Mouse (Mus musculus) left cerebral cortex, postnatal 4 days (tissue): Measurements from ENCODE around the gene Gkn2. TPM values are rescaled to one million over a fixed set of nuclear protein-coding genes. Genes with fewer than 3 reads are reported as not detected.
A peak's percentile ranks its signal among the peaks of the same experiment; 100 is the strongest.

ENCODE experiments used
- DNase-seq: peaks from one replicate; pipeline ENCODE4 v3.0.0-alpha.2; 2022
- intact Hi-C: fragments of 180-260 bp; cut with DNase I; formaldehyde crosslinking; loops from one replicate; pipeline ENCODE4 v1.15.1; 2025
- total RNA-seq, 2 experiments: library from RNA; stranded (reverse); gene quantifications; 2 replicates each; pipeline ENCODE4 v1.2.3; 2021

Gene Gkn2
- not detected for total RNA-seq

- no peak for DNase-seq
- intact Hi-C loops: no loop called here
Observed at GRCm38 (mm10) chr6:87373057-87373456, at the start of gene Gkn2. Gkn2 (plus strand) TSS chr6:87373357.

- peak; percentile 35 for DNase-seq
Observed at GRCm38 (mm10) chr6:87323381-87323780, 49.8 kb upstream of the Gkn2 start.

GRCm38 (mm10) chr6:87326932-87327331 lies 46.2 kb upstream of the Gkn2 start:
- DNase-seq: no peak
- intact Hi-C loops: no loop called here

More at GRCm38 (mm10) chr6:87323381-87323780, 49.8 kb upstream of the Gkn2 start:
- intact Hi-C loops: no loop called here

- intact Hi-C loops: no loop called here
- peak; percentile 27 for DNase-seq
Observed at GRCm38 (mm10) chr6:87328265-87329173, 44.6 kb upstream of the Gkn2 start.

GRCm38 (mm10) chr6:87332380-87332779 lies 40.8 kb upstream of the Gkn2 start:
- no peak for DNase-seq
- intact Hi-C loops: loop anchor here (10.0 kb wide), 1 partner anchor 78 kb away; no protein-coding TSS in a partner anchor

GRCm38 (mm10) chr6:87334361-87335090 lies 38.6 kb upstream of the Gkn2 start:
- DNase-seq: peak; percentile 41
- intact Hi-C loops: loop anchor here (1.0 to 10.0 kb wide), 2 partner anchors 52 to 80 kb away; no protein-coding TSS in a partner anchor

- DNase-seq: peak; percentile 45
- intact Hi-C loops: loop anchor here (1.0 to 10.0 kb wide), 2 partner anchors 51 to 81 kb away; no protein-coding TSS in a partner anchor
Observed at GRCm38 (mm10) chr6:87335091-87335934, 37.8 kb upstream of the Gkn2 start, which contains the start of gene Antxr1. Antxr1 (minus strand) TSS chr6:87335821.

- intact Hi-C loops: loop anchor here (1.0 to 10.0 kb wide), 3 partner anchors 50 to 235 kb away; no protein-coding TSS in a partner anchor
- no peak for DNase-seq
Observed at GRCm38 (mm10) chr6:87335935-87336295, 37.2 kb upstream of the Gkn2 start.

GRCm38 (mm10) chr6:87350829-87351228 lies 22.3 kb upstream of the Gkn2 start, which contains the start of gene Gkn1:
Gkn1 (minus strand) TSS chr6:87350942.
- no peak for DNase-seq
- intact Hi-C loops: no loop called here

- intact Hi-C loops: no loop called here
- DNase-seq: no peak
Observed at GRCm38 (mm10) chr6:87354441-87354840, 18.7 kb upstream of the Gkn2 start.

- intact Hi-C loops: no loop called here
- no peak for DNase-seq
Observed at GRCm38 (mm10) chr6:87369223-87369622, 3.9 kb upstream of the Gkn2 start.

- intact Hi-C loops: loop anchor here (2.0 kb wide), 1 partner anchor 283 kb away; no protein-coding TSS in a partner anchor
- peak; percentile 12 for DNase-seq
Observed at GRCm38 (mm10) chr6:87383926-87384691, 11.0 kb downstream of the Gkn2 start.

- no peak for DNase-seq
- intact Hi-C loops: loop anchor here (2.0 kb wide), 1 partner anchor 284 kb away; no protein-coding TSS in a partner anchor
Observed at GRCm38 (mm10) chr6:87384761-87385160, 11.6 kb downstream of the Gkn2 start.

GRCm38 (mm10) chr6:87386203-87386602 lies 13.0 kb downstream of the Gkn2 start:
- peak; percentile 46 for DNase-seq
- intact Hi-C loops: loop anchor here (1.0 kb wide), 1 partner anchor 51 kb away; the partner anchor contains the start of gene Antxr1

GRCm38 (mm10) chr6:87386681-87387080 lies 13.5 kb downstream of the Gkn2 start:
- intact Hi-C loops: loop anchor here (1.0 kb wide), 1 partner anchor 51 kb away; the partner anchor contains the start of gene Antxr1
- no peak for DNase-seq

- intact Hi-C loops: no loop called here
- no peak for DNase-seq
Observed at GRCm38 (mm10) chr6:87388877-87389276, 15.7 kb downstream of the Gkn2 start, which contains the start of gene Gkn3. Gkn3 (minus strand) TSS chr6:87388935.

GRCm38 (mm10) chr6:87389455-87389989 lies 16.4 kb downstream of the Gkn2 start:
- DNase-seq: no peak
- intact Hi-C loops: no loop called here

GRCm38 (mm10) chr6:87393466-87394205 lies 20.5 kb downstream of the Gkn2 start:
- intact Hi-C loops: loop anchor here (10.0 kb wide), 1 partner anchor 281 kb away; the partner anchor contains the start of gene Aplf
- DNase-seq: no peak
